Mouse (Mus musculus) kidney, embryonic 15.5 days (tissue): ENCODE measurements around the gene Gm37419. TPM values are rescaled to one million over a fixed set of nuclear protein-coding genes. Genes with fewer than 3 reads are reported as not detected.

Source experiments
- ATAC-seq: fragments of 200-750 bp; cut with Nextera tagmentation; replicated peaks from 2 replicates; pipeline ENCODE4 v1.8.0; 2017; ENCODE audit warnings: moderate TSS enrichment; ENCODE audit not compliant: low FRiP score
- H3K27ac ChIP-seq: fragments of 300-500 bp; sonication (generic); 2 replicates; pipeline ENCODE4 v1.5.1; 2015; ENCODE audit warnings: mild to moderate bottlenecking, inconsistent platforms
- H3K27me3 ChIP-seq: fragments of 300-500 bp; sonication (generic); 2 replicates; pipeline ENCODE4 v1.6.1; 2015; ENCODE audit warnings: inconsistent platforms
- H3K36me3 ChIP-seq: fragments of 300-500 bp; sonication (generic); 2 replicates; pipeline ENCODE4 v1.6.1; 2015; ENCODE audit warnings: inconsistent platforms
- H3K4me1 ChIP-seq: fragments of 300-500 bp; sonication (generic); 2 replicates; pipeline ENCODE4 v1.6.1; 2015; ENCODE audit warnings: inconsistent platforms
- H3K4me2 ChIP-seq: fragments of 300-500 bp; sonication (generic); 2 replicates; pipeline ENCODE4 v1.6.1; 2015; ENCODE audit warnings: moderate library complexity, mild to moderate bottlenecking, inconsistent platforms
- H3K4me3 ChIP-seq: fragments of 300-500 bp; sonication (generic); replicated peaks from 2 replicates; pipeline ENCODE4 v1.5.1; 2015; ENCODE audit warnings: mild to moderate bottlenecking, inconsistent platforms
- H3K9ac ChIP-seq: fragments of 300-500 bp; sonication (generic); 2 replicates; pipeline ENCODE4 v1.6.1; 2015; ENCODE audit warnings: mild to moderate bottlenecking, inconsistent platforms
- H3K9me3 ChIP-seq: fragments of 300-500 bp; sonication (generic); replicated peaks from 2 replicates; pipeline ENCODE4 v1.6.1; 2016; ENCODE audit warnings: inconsistent platforms
- WGBS: fragments of 180-500 bp; shearing (Covaris S2); methylation state at CpG from one replicate; pipeline ENCODE4 v1.1.7; 2015; ENCODE audit warnings: mixed read lengths; 5-methylcytosine and 5-hydroxymethylcytosine counted together
- polyA plus RNA-seq: library from polyadenylated mRNA; unstranded; fragments of >200 nt; fragmentation: Nextera tagmentation; extraction: Ambion mirVana; gene quantifications from 2 replicates; pipeline ENCODE4 v1.2.1, GENCODE M21; 2015

Gm37419 gene
- not detected in 2 replicates for polyA plus RNA-seq

GRCm38 (mm10) chr16:23988466-23989208 lies at the start of gene Gm37419, which contains the start of gene Bcl6:
Gene Gm37419, plus strand, starts transcription at chr16:23988482.
Gene Bcl6, minus strand, starts transcription at chr16:23988852.
- no peaks in the 10 kb centered on the region for H3K36me3 ChIP-seq
- H3K9ac ChIP-seq = peak within 1 kb of the TSS; percentile 88
- under 1% methylated on average over 68 of the region's 68 CpGs for WGBS
- no peaks in the 10 kb centered on the region for H3K9me3 ChIP-seq
- peak within 1 kb of the TSS; percentile 64 for H3K4me3 ChIP-seq
- ATAC-seq = peak; percentile 79
- H3K27me3 ChIP-seq = no peaks in the 10 kb centered on the region
- H3K4me2 ChIP-seq = peak within 1 kb of the TSS; percentile 97
- peak within 1 kb of the TSS; percentile 99 for H3K27ac ChIP-seq
- H3K4me1 ChIP-seq = peaks cover 65% of the 10 kb centered on the region

- Histone ChIP-seq H3K9me3 (no peaks in the 10 kb centered on the region), H3K27ac (no peak overlapping the region)
- 39% methylated on average over 3 of the region's 3 CpGs for WGBS
These were observed 43.5 kb upstream of the Gm37419 start for GRCm38 (mm10) chr16:23944801-23945200.

GRCm38 (mm10) chr16:23947654-23948053 lies 40.6 kb upstream of the Gm37419 start:
- 85% methylated on average over 6 of the region's 6 CpGs for WGBS
- ATAC-seq = no peak
- Histone ChIP-seq H3K4me1 (no peaks in the 10 kb centered on the region), H3K9ac (no peak overlapping the region), H3K27me3 (no peaks in the 10 kb centered on the region), H3K27ac (no peak overlapping the region), H3K4me2 (no peak overlapping the region), H3K36me3 (no peaks in the 10 kb centered on the region), H3K4me3 (no peak overlapping the region), H3K9me3 (no peaks in the 10 kb centered on the region)

More at GRCm38 (mm10) chr16:23944801-23945200, 43.5 kb upstream of the Gm37419 start:
- H3K36me3 ChIP-seq = no peaks in the 10 kb centered on the region
- no peak for ATAC-seq
- H3K4me2 ChIP-seq = no peak overlapping the region
- H3K27me3 ChIP-seq = no peaks in the 10 kb centered on the region
- H3K9ac ChIP-seq = no peak overlapping the region
- H3K4me3 ChIP-seq = no peak overlapping the region
- no peaks in the 10 kb centered on the region for H3K4me1 ChIP-seq

GRCm38 (mm10) chr16:23952101-23952727 lies 36.1 kb upstream of the Gm37419 start:
- H3K4me2 ChIP-seq = no peak overlapping the region
- no peaks in the 10 kb centered on the region for H3K9me3 ChIP-seq
- ATAC-seq = no peak
- no peaks in the 10 kb centered on the region for H3K36me3 ChIP-seq
- H3K9ac ChIP-seq = no peak overlapping the region
- H3K4me1 ChIP-seq = no peaks in the 10 kb centered on the region
- no peak overlapping the region for H3K27ac ChIP-seq
- no peaks in the 10 kb centered on the region for H3K27me3 ChIP-seq
- WGBS = 71% methylated on average over 4 of the region's 4 CpGs
- no peak overlapping the region for H3K4me3 ChIP-seq

- no peaks in the 10 kb centered on the region for H3K9me3 ChIP-seq
- ATAC-seq = no peak; the same call in 1 of the 2 replicates
- no peak overlapping the region for H3K4me2 ChIP-seq
- H3K4me3 ChIP-seq = no peak overlapping the region
- 45% methylated on average over 11 of the region's 11 CpGs for WGBS
- H3K36me3 ChIP-seq = no peaks in the 10 kb centered on the region
- no peak overlapping the region for H3K27ac ChIP-seq
- H3K27me3 ChIP-seq = no peaks in the 10 kb centered on the region
- H3K9ac ChIP-seq = no peak overlapping the region
- H3K4me1 ChIP-seq = no peaks in the 10 kb centered on the region
These were observed 34.9 kb upstream of the Gm37419 start for GRCm38 (mm10) chr16:23953189-23953958.

- Histone ChIP-seq H3K9ac (no peak overlapping the region), H3K4me1 (no peaks in the 10 kb centered on the region), H3K4me2 (no peak overlapping the region), H3K27me3 (no peaks in the 10 kb centered on the region), H3K36me3 (no peaks in the 10 kb centered on the region), H3K4me3 (no peak overlapping the region), H3K27ac (no peak overlapping the region), H3K9me3 (no peaks in the 10 kb centered on the region)
- WGBS = 8% methylated on average over 1 of the region's 1 CpGs
- ATAC-seq = no peak
These were observed 34.4 kb upstream of the Gm37419 start for GRCm38 (mm10) chr16:23953959-23954260.

GRCm38 (mm10) chr16:23958938-23959337 lies 29.3 kb upstream of the Gm37419 start:
- ATAC-seq = no peak
- H3K27ac ChIP-seq = no peak overlapping the region
- no peak overlapping the region for H3K4me2 ChIP-seq
- no peaks in the 10 kb centered on the region for H3K9me3 ChIP-seq
- no peak overlapping the region for H3K9ac ChIP-seq
- no peaks in the 10 kb centered on the region for H3K27me3 ChIP-seq
- H3K4me1 ChIP-seq = 0 out of 2 replicates have a peak, but pooled peaks cover 3% of the 10 kb centered on the region
- no peak overlapping the region for H3K4me3 ChIP-seq
- H3K36me3 ChIP-seq = no peaks in the 10 kb centered on the region

GRCm38 (mm10) chr16:23962401-23962800 lies 25.9 kb upstream of the Gm37419 start:
- H3K4me3 ChIP-seq = no peak overlapping the region
- H3K9me3 ChIP-seq = no peaks in the 10 kb centered on the region
- H3K27me3 ChIP-seq = no peaks in the 10 kb centered on the region
- no peak overlapping the region for H3K27ac ChIP-seq
- WGBS = 85% methylated on average over 2 of the region's 2 CpGs
- H3K36me3 ChIP-seq = no peaks in the 10 kb centered on the region
- no peak overlapping the region for H3K9ac ChIP-seq
- peaks cover 7% of the 10 kb centered on the region for H3K4me1 ChIP-seq
- no peak overlapping the region for H3K4me2 ChIP-seq
- ATAC-seq = no peak

- ATAC-seq = no peak
- H3K4me1 ChIP-seq = peaks cover 7% of the 10 kb centered on the region
- WGBS = 45% methylated on average over 22 of the region's 22 CpGs
- no peak overlapping the region for H3K27ac ChIP-seq
- H3K4me2 ChIP-seq = no peak overlapping the region
- H3K4me3 ChIP-seq = no peak overlapping the region
- no peaks in the 10 kb centered on the region for H3K27me3 ChIP-seq
- no peak overlapping the region for H3K9ac ChIP-seq
- peaks cover 13% of the 10 kb centered on the region; the same call in 1 of the 2 replicates for H3K36me3 ChIP-seq
- H3K9me3 ChIP-seq = no peaks in the 10 kb centered on the region
These were observed 24.2 kb upstream of the Gm37419 start for GRCm38 (mm10) chr16:23963896-23964668.

- Histone ChIP-seq H3K4me1 (peaks cover 7% of the 10 kb centered on the region), H3K9ac (no peak overlapping the region), H3K9me3 (no peaks in the 10 kb centered on the region), H3K4me2 (no peak overlapping the region), H3K27me3 (no peaks in the 10 kb centered on the region), H3K27ac (no peak overlapping the region), H3K4me3 (no peak overlapping the region), H3K36me3 (peaks cover 13% of the 10 kb centered on the region; the same call in 1 of the 2 replicates)
- ATAC-seq = no peak
- 75% methylated on average over 14 of the region's 14 CpGs for WGBS
These were observed 23.4 kb upstream of the Gm37419 start for GRCm38 (mm10) chr16:23964706-23965367.

- peaks cover 13% of the 10 kb centered on the region; the same call in 1 of the 2 replicates for H3K36me3 ChIP-seq
- no peak for ATAC-seq
- no peak overlapping the region for H3K4me2 ChIP-seq
- H3K9me3 ChIP-seq = no peaks in the 10 kb centered on the region
- H3K9ac ChIP-seq = no peak overlapping the region
- H3K4me1 ChIP-seq = peaks cover 7% of the 10 kb centered on the region
- H3K27ac ChIP-seq = no peak overlapping the region
- 89% methylated on average over 14 of the region's 14 CpGs for WGBS
- no peak overlapping the region for H3K4me3 ChIP-seq
- H3K27me3 ChIP-seq = no peaks in the 10 kb centered on the region
These were observed 22.2 kb upstream of the Gm37419 start for GRCm38 (mm10) chr16:23966066-23966465.
